Mouse (Mus musculus) testis, adult 2 months (tissue): ENCODE data around the gene Gm20683. TPM values are rescaled to one million over a fixed set of nuclear protein-coding genes. Genes with fewer than 3 reads are reported as not detected.

Experiments
- H3K27ac ChIP-seq: fragments of 200-500 bp; 2 replicates; pipeline ENCODE4 v1.5.1; 2012; ENCODE audit warnings: low read depth, low read length; ENCODE audit not compliant: control insufficient read depth, insufficient read depth
- H3K27me3 ChIP-seq: fragments of 200-500 bp; 2 replicates; pipeline ENCODE4 v1.6.1; 2012; ENCODE audit warnings: mild to moderate bottlenecking, low read length, moderate library complexity; ENCODE audit not compliant: control insufficient read depth, insufficient read depth
- H3K36me3 ChIP-seq: fragments of 200-500 bp; 2 replicates; pipeline ENCODE4 v1.6.1; 2012; ENCODE audit warnings: mild to moderate bottlenecking, low read length; ENCODE audit not compliant: control insufficient read depth, insufficient read depth
- H3K4me1 ChIP-seq: fragments of 200-500 bp; 2 replicates; pipeline ENCODE4 v1.6.1; 2012; ENCODE audit warnings: low read length; ENCODE audit not compliant: control insufficient read depth, insufficient read depth
- H3K4me3 ChIP-seq: fragments of 200-500 bp; 2 replicates; pipeline ENCODE4 v1.5.1; 2012; ENCODE audit warnings: low read depth, mild to moderate bottlenecking, low read length, moderate library complexity, mixed read lengths; ENCODE audit not compliant: control insufficient read depth
- CTCF ChIP-seq: fragments of 200-500 bp; IDR thresholded peaks from 2 replicates; pipeline ENCODE4 v1.5.1; 2012; ENCODE audit warnings: low read depth, mild to moderate bottlenecking, inconsistent platforms, low read length, moderate library complexity; ENCODE audit not compliant: control insufficient read depth, insufficient read depth, insufficient replicate concordance
- POLR2A ChIP-seq: fragments of 200-500 bp; IDR thresholded peaks from 2 replicates; pipeline ENCODE4 v1.6.1; 2012; ENCODE audit warnings: low read depth, mild to moderate bottlenecking, inconsistent platforms, low read length, moderate library complexity; ENCODE audit not compliant: control insufficient read depth
- polyA plus RNA-seq: library from polyadenylated mRNA; depleted of rRNA; stranded (reverse); fragments of >200 nt; gene quantifications from 2 replicates; pipeline ENCODE4 v1.2.3, GENCODE M21; 2012; rRNA removed

Gm20683 gene
- 9.0 and 11.2 TPM in 2 replicates for polyA plus RNA-seq

- TF ChIP-seq CTCF (no peak), POLR2A (no peak)
- Histone ChIP-seq H3K27ac (no peak within 1 kb of the TSS), H3K4me3 (no peak within 1 kb of the TSS), H3K4me1 (peaks cover 18% of the 10 kb centered on the region), H3K27me3 (no peaks in the 10 kb centered on the region), H3K36me3 (no peaks in the 10 kb centered on the region)
Measured at GRCm38 (mm10) chr17:25841117-25841880, at the start of gene Gm20683. Gene Gm20683, minus strand, starts transcription at chr17:25841763.

- H3K27me3 ChIP-seq: no peaks in the 10 kb centered on the region
- H3K27ac ChIP-seq: no peak overlapping the region
- peak overlapping the region; percentile 56 for H3K4me3 ChIP-seq
- H3K36me3 ChIP-seq: peaks cover 1% of the 10 kb centered on the region; the same call in 1 of the 2 replicates
- no peaks in the 10 kb centered on the region; the same call in 1 of the 2 replicates for H3K4me1 ChIP-seq
- TF ChIP-seq CTCF (no peak), POLR2A (no peak)
Measured at GRCm38 (mm10) chr17:25888837-25889236, 47.3 kb upstream of the Gm20683 start.

- Histone ChIP-seq H3K27ac (no peak overlapping the region), H3K27me3 (no peaks in the 10 kb centered on the region), H3K36me3 (peaks cover 1% of the 10 kb centered on the region; the same call in 1 of the 2 replicates), H3K4me1 (no peaks in the 10 kb centered on the region; the same call in 1 of the 2 replicates), H3K4me3 (no peak overlapping the region)
- no peak for TF ChIP-seq POLR2A
- TF ChIP-seq CTCF: no peak
Measured at GRCm38 (mm10) chr17:25887467-25887866, 45.9 kb upstream of the Gm20683 start.

- Histone ChIP-seq H3K4me1 (no peaks in the 10 kb centered on the region; the same call in 1 of the 2 replicates), H3K27ac (no peak overlapping the region), H3K4me3 (no peak overlapping the region), H3K36me3 (peaks cover 1% of the 10 kb centered on the region; the same call in 1 of the 2 replicates), H3K27me3 (no peaks in the 10 kb centered on the region)
- no peak for TF ChIP-seq CTCF
- TF ChIP-seq POLR2A: no peak
Measured at GRCm38 (mm10) chr17:25886806-25887205, 45.2 kb upstream of the Gm20683 start.

- Histone ChIP-seq H3K4me3 (no peak overlapping the region), H3K27ac (no peak overlapping the region), H3K36me3 (peaks cover 1% of the 10 kb centered on the region; the same call in 1 of the 2 replicates), H3K27me3 (no peaks in the 10 kb centered on the region), H3K4me1 (no peaks in the 10 kb centered on the region)
- no peak for TF ChIP-seq POLR2A
- no peak; the same call in 1 of the 2 replicates for TF ChIP-seq CTCF
Measured at GRCm38 (mm10) chr17:25885636-25886035, 44.1 kb upstream of the Gm20683 start.

GRCm38 (mm10) chr17:25883824-25884223, 42.3 kb upstream of the Gm20683 start:
- Histone ChIP-seq H3K27me3 (no peaks in the 10 kb centered on the region), H3K36me3 (no peaks in the 10 kb centered on the region; the same call in 1 of the 2 replicates), H3K4me1 (no peaks in the 10 kb centered on the region), H3K27ac (no peak overlapping the region), H3K4me3 (no peak overlapping the region)
- TF ChIP-seq CTCF (no peak), POLR2A (no peak)

GRCm38 (mm10) chr17:25883268-25883667, 41.7 kb upstream of the Gm20683 start:
- Histone ChIP-seq H3K36me3 (no peaks in the 10 kb centered on the region; the same call in 1 of the 2 replicates), H3K27me3 (no peaks in the 10 kb centered on the region), H3K4me1 (no peaks in the 10 kb centered on the region), H3K4me3 (no peak overlapping the region), H3K27ac (no peak overlapping the region)
- TF ChIP-seq CTCF: no peak
- no peak for TF ChIP-seq POLR2A
